Mouse (Mus musculus): Measurements from ENCODE around the gene Klhl15. TPM values are rescaled to one million over a fixed set of nuclear protein-coding genes. Genes with fewer than 3 reads are reported as not detected.
"Not testable (repeated sequence)": the region's sequence is repeated elsewhere in the genome, so short reads cannot be mapped to it uniquely, and the experiment has no call there.

Gene Klhl15
- 8.7 and 9.7 TPM in 2 replicates for polyA plus RNA-seq (2014; fragmentation: Nextera tagmentation; extraction: Ambion mirVana)

DNA sequence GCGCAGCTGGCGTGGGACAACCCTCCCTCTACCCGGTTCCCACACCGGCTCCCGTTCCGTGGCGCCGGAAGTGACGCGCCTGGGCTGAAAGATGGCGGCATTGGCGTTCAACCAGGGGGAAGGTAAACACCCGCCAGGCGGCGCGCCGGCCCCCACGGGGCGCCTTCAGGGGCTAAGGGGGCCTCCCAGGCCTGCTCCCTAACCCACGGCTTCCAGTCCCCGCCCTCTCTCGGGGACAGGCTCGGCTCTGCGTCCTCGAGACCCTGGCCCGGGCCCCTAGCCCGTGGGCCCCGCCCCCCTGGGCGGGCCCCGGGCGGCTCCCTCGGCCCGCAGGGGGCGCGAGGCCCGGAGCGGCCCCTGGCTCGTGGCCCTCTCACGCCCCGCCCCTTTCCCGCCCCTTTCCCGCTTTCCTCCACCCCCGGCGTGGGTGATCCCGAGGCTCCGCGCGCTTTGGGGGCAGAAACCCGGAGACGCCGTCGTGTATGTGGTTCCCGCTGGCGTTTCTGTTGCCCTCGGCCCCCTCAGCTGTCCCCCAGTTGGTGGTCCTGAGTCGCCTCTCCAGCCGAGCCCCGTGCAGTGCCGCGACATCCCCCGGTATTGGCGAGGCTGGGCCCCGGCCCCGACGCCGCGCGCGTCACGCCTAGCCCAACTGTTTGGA is at the start of gene Klhl15:
Klhl15 (plus strand) TSS at position 68 of the 658 bp plus-strand sequence.
- peak within 1 kb of the TSS; percentile 59 for H3K4me3 ChIP-seq (ENCODE audit: low read depth, low read length)
- H3K27me3 ChIP-seq (ENCODE audit: control insufficient read depth, insufficient read depth, low read length): peaks cover 18% of the 10 kb centered on the region
- H3K9me3 ChIP-seq (ENCODE audit: control insufficient read depth, low read length): no peaks in the 10 kb centered on the region
- DNase-seq (ENCODE audit: low spot score) (peak; percentile 85), ATAC-seq (ENCODE audit: insufficient number of reproducible peaks, low FRiP score, low TSS enrichment, low read depth) (peak; percentile 95)
- 9% methylated on average over 48 of the region's 70 CpGs for WGBS
- peak within 1 kb of the TSS; percentile 72 for H3K9ac ChIP-seq (ENCODE audit: low read length)
- H3K4me2 ChIP-seq (ENCODE audit: low read depth, severe bottlenecking): peak within 1 kb of the TSS; percentile 47
- peak within 1 kb of the TSS; percentile 70 for H3K27ac ChIP-seq (replicated peaks; ENCODE audit: low read depth, low read length)
- H3K36me3 ChIP-seq (ENCODE audit: control insufficient read depth, insufficient read depth, low read length): no peaks in the 10 kb centered on the region
- no peaks in the 10 kb centered on the region for H3K4me1 ChIP-seq (ENCODE audit: control insufficient read depth, insufficient read depth, low read length)

DNA sequence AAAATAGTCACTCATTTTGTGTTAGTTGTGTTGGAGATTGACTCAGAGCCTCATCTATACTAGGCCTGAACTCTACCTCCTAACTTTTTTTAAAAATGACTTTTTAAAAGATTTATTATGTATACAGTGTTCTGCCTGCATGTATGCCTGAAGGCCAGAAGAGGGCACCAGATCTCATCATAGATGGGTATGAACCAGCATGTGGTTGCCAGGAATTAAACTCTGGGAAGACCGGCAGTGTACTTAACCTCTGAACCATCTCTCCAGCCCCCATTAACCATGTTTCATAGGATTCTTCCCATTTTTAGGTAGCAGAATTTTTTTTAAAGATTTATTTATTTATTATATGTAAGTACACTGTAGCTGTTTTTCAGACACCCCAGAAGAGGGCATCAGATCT is 49.2 kb upstream of the Klhl15 start:
- H3K27me3 ChIP-seq (ENCODE audit: control insufficient read depth, insufficient read depth, low read length): no peaks in the 10 kb centered on the region
- 60% methylated on average over 1 of the region's 1 CpGs for WGBS

DNA sequence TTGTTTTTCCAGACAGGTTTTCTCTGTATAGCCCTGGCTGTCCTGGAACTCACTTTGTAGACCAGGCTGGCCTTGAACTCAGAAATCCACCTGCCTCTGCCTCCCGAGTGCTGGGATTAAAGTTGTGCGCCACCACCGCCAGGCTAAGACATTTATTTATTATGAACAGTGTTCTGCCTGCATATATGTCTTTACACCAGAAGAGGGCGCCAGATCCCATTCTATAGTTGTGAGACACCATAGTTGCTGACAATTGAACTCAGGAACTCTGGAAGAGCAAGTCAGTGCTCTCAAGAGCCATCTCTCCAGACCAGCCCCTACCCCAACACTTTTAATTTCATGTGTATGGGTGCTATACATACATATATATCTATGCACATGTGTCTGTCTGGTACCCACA is 40.5 kb upstream of the Klhl15 start:
- ATAC-seq (ENCODE audit: insufficient number of reproducible peaks, low FRiP score, low TSS enrichment, low read depth); H3K4me1 ChIP-seq (ENCODE audit: control insufficient read depth, insufficient read depth, low read length); H3K27ac ChIP-seq (replicated peaks; ENCODE audit: low read depth, low read length); H3K4me3 ChIP-seq (ENCODE audit: low read depth, low read length); H3K9me3 ChIP-seq (ENCODE audit: control insufficient read depth, low read length); H3K9ac ChIP-seq (ENCODE audit: low read length); H3K27me3 ChIP-seq (ENCODE audit: control insufficient read depth, insufficient read depth, low read length); H3K4me2 ChIP-seq (ENCODE audit: low read depth, severe bottlenecking): not testable (repeated sequence)
- 69% methylated on average over 4 of the region's 4 CpGs for WGBS
- peak; percentile 24 for DNase-seq (ENCODE audit: low spot score)
- H3K36me3 ChIP-seq (ENCODE audit: control insufficient read depth, insufficient read depth, low read length): peaks cover 18% of the 10 kb centered on the region

More for the DNA sequence above, 49.2 kb upstream of the Klhl15 start:
- ATAC-seq (ENCODE audit: insufficient number of reproducible peaks, low FRiP score, low TSS enrichment, low read depth) (no peak), DNase-seq (ENCODE audit: low spot score) (no peak)
- Histone ChIP-seq H3K4me3 (ENCODE audit: low read depth, low read length) (no peak overlapping the region), H3K4me1 (ENCODE audit: control insufficient read depth, insufficient read depth, low read length) (no peaks in the 10 kb centered on the region), H3K4me2 (ENCODE audit: low read depth, severe bottlenecking) (no peak overlapping the region), H3K9ac (ENCODE audit: low read length) (no peak overlapping the region), H3K36me3 (ENCODE audit: control insufficient read depth, insufficient read depth, low read length) (no peaks in the 10 kb centered on the region), H3K9me3 (ENCODE audit: control insufficient read depth, low read length) (no peaks in the 10 kb centered on the region), H3K27ac (replicated peaks; ENCODE audit: low read depth, low read length) (no peak overlapping the region)

DNA sequence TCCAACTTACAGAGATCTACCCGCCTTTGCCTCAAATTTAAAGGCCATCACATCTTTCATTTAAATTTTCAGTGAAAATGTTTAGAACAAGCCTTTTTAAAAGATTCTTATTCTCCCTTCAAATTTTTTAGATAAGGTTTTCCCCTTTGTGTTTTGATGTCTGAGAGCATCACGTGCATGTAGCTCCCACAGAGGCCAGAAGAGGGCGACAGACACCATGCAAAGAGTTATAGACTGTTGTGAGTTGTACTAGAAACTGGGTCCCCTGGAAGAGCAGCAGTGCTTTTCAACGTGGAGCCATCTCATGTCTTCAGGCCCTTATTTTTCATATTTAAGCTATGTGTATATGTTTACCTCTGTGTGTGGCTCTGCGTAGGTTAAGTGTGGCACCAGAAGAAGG is 36.6 kb upstream of the Klhl15 start:
- WGBS: 83% methylated on average over 5 of the region's 5 CpGs
- ATAC-seq (ENCODE audit: insufficient number of reproducible peaks, low FRiP score, low TSS enrichment, low read depth): no peak
- Histone ChIP-seq H3K4me1 (ENCODE audit: control insufficient read depth, insufficient read depth, low read length) (no peaks in the 10 kb centered on the region), H3K9me3 (ENCODE audit: control insufficient read depth, low read length) (no peaks in the 10 kb centered on the region), H3K9ac (ENCODE audit: low read length) (no peak overlapping the region), H3K27ac (replicated peaks; ENCODE audit: low read depth, low read length) (no peak overlapping the region), H3K4me2 (ENCODE audit: low read depth, severe bottlenecking) (no peak overlapping the region), H3K36me3 (ENCODE audit: control insufficient read depth, insufficient read depth, low read length) (peaks cover 21% of the 10 kb centered on the region), H3K4me3 (ENCODE audit: low read depth, low read length) (no peak overlapping the region), H3K27me3 (ENCODE audit: control insufficient read depth, insufficient read depth, low read length) (no peaks in the 10 kb centered on the region)
- peak; percentile 38 for DNase-seq (ENCODE audit: low spot score)

DNA sequence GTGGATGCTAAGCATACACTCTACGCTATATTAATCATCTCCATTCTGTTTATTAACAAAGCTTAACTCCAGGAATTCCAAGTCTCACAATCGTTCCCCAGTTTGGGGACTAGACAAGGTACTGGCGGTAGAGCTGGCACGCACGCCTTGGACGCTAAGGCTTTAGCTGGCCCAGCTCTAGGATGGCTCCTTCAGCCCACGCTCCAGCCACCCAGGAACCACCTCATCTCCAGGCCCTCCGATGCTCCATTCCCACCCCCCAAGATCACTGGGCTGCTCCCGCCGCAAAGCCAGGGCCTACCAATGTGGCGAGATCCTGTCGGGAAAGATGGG is 22.2 kb upstream of the Klhl15 start:
- H3K9ac ChIP-seq (ENCODE audit: low read length): peak overlapping the region; percentile 70
- under 1% methylated on average over 12 of the region's 12 CpGs for WGBS
- peak; percentile 40; the same call in 1 of the 2 replicates for ATAC-seq (ENCODE audit: insufficient number of reproducible peaks, low FRiP score, low TSS enrichment, low read depth)

DNA sequence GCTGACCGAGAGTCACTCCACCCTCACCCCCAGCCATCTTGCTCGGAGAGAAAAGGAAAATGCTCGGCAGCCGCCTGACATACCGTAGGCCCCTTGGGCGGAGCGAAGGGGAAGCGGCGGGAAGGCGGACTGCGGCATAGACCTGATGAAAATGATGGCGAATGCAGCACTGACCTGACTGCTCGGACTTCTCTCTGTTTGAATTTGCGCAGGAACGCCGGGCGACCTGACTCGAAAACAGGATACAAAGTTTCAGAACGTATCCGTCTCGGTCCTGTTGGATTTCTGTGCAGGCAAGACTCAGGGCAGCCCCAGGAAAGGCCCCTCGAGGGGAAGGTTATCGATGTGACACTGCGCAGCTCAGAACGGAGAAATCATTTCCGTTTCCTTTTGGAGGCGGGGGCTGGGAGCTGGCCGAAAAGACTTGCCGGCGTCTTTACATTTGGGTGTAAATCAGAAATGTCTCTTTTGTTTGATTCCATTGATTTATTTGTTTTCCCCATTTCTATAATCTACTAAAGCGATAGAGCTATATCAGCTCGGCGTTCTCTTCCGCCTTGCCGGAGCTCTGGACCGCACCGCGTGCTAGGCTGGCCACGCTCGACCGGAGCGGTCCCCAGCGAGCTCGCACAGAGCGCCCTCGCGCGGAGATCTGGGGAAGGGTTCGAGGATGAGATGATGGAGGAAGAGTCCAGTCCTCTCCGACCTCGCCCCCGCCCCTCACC is 21.6 kb upstream of the Klhl15 start, which contains the start of gene Eif2s3x:
Eif2s3x (minus strand) TSS at position 266 of the 725 bp plus-strand sequence.
- H3K36me3 ChIP-seq (ENCODE audit: control insufficient read depth, insufficient read depth, low read length): no peaks in the 10 kb centered on the region; the same call in 1 of the 2 replicates
- peak within 1 kb of the TSS; percentile 43 for H3K4me2 ChIP-seq (ENCODE audit: low read depth, severe bottlenecking)
- H3K4me3 ChIP-seq (ENCODE audit: low read depth, low read length): peak within 1 kb of the TSS; percentile 78
- no peaks in the 10 kb centered on the region for H3K27me3 ChIP-seq (ENCODE audit: control insufficient read depth, insufficient read depth, low read length)
- DNase-seq (ENCODE audit: low spot score): peak; percentile 88
- no peaks in the 10 kb centered on the region for H3K9me3 ChIP-seq (ENCODE audit: control insufficient read depth, low read length)
- peak within 1 kb of the TSS; percentile 70 for H3K9ac ChIP-seq (ENCODE audit: low read length)
- WGBS: under 1% methylated on average over 52 of the region's 52 CpGs
- ATAC-seq (ENCODE audit: insufficient number of reproducible peaks, low FRiP score, low TSS enrichment, low read depth): peak; percentile 93
- peak within 1 kb of the TSS; percentile 39; the same call in 1 of the 2 replicates for H3K27ac ChIP-seq (replicated peaks; ENCODE audit: low read depth, low read length)
- H3K4me1 ChIP-seq (ENCODE audit: control insufficient read depth, insufficient read depth, low read length): no peaks in the 10 kb centered on the region

More for the DNA sequence above, 22.2 kb upstream of the Klhl15 start:
- Histone ChIP-seq H3K27me3 (ENCODE audit: control insufficient read depth, insufficient read depth, low read length) (no peaks in the 10 kb centered on the region), H3K4me1 (ENCODE audit: control insufficient read depth, insufficient read depth, low read length) (no peaks in the 10 kb centered on the region), H3K4me3 (ENCODE audit: low read depth, low read length) (peak overlapping the region; percentile 78), H3K36me3 (ENCODE audit: control insufficient read depth, insufficient read depth, low read length) (peaks cover under 1% of the 10 kb centered on the region; the same call in 1 of the 2 replicates), H3K9me3 (ENCODE audit: control insufficient read depth, low read length) (no peaks in the 10 kb centered on the region), H3K4me2 (ENCODE audit: low read depth, severe bottlenecking) (peak overlapping the region; percentile 43; the same call in 1 of the 2 replicates), H3K27ac (replicated peaks; ENCODE audit: low read depth, low read length) (peak overlapping the region; percentile 39; the same call in 1 of the 2 replicates)
- no peak for DNase-seq (ENCODE audit: low spot score)

DNA sequence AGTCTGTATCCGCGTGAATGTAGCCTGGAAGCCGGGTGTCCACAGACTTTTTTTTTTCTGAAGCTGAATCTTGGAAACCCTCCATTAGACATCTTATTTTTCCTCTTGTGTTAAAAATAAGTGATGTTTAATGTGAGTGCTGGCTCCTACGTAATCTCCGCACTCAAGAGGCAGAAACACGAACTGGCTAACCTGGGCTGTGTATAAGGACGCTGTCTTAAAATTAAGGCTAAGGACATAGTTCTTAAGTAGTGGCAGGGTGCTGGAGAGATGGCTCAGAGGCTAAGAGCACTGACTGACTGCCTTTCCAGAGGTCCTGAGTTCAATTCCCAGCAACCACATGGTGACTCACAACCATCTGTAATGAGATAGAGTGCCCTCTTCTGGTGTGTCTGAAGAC is 21.0 kb upstream of the Klhl15 start:
- ATAC-seq (ENCODE audit: insufficient number of reproducible peaks, low FRiP score, low TSS enrichment, low read depth): 0 out of 2 replicates have a peak, but pooled peaks have one; percentile 18
- no peaks in the 10 kb centered on the region; the same call in 1 of the 2 replicates for H3K36me3 ChIP-seq (ENCODE audit: control insufficient read depth, insufficient read depth, low read length)
- H3K4me2 ChIP-seq (ENCODE audit: low read depth, severe bottlenecking): peak overlapping the region; percentile 32; the same call in 1 of the 2 replicates

DNA sequence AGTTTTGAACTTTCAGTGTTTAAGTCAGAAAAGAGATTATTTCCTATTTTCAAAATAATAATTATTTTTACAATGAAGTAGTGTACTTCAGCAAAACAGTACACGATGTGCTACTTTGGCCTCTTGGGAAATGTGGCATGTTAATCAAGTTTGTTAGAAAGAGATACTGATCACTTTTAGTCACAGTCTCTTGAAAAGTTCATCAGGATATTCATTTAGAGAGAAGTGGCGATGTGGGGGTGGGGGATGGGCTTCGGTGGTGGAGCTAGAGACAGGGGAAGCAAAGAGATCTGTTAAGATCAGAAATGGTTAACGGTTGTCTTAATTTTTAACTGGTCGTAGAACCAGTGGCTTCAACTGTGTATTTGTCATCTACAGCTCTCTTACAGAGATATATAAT is 967 bp upstream of the Klhl15 start:
- WGBS: 44% methylated on average over 5 of the region's 5 CpGs
- no peak overlapping the region for H3K4me3 ChIP-seq (ENCODE audit: low read depth, low read length)
- ATAC-seq (ENCODE audit: insufficient number of reproducible peaks, low FRiP score, low TSS enrichment, low read depth) (no peak), DNase-seq (ENCODE audit: low spot score) (no peak)
- no peak overlapping the region for H3K9ac ChIP-seq (ENCODE audit: low read length)
- peaks cover 15% of the 10 kb centered on the region for H3K27me3 ChIP-seq (ENCODE audit: control insufficient read depth, insufficient read depth, low read length)
- H3K4me1 ChIP-seq (ENCODE audit: control insufficient read depth, insufficient read depth, low read length): no peaks in the 10 kb centered on the region
- H3K36me3 ChIP-seq (ENCODE audit: control insufficient read depth, insufficient read depth, low read length): no peaks in the 10 kb centered on the region
- no peak overlapping the region for H3K27ac ChIP-seq (replicated peaks; ENCODE audit: low read depth, low read length)
- H3K4me2 ChIP-seq (ENCODE audit: low read depth, severe bottlenecking): no peak overlapping the region
- H3K9me3 ChIP-seq (ENCODE audit: control insufficient read depth, low read length): no peaks in the 10 kb centered on the region

More for the DNA sequence above, 21.0 kb upstream of the Klhl15 start:
- DNase-seq (ENCODE audit: low spot score): no peak
- no peak overlapping the region for H3K27ac ChIP-seq (replicated peaks; ENCODE audit: low read depth, low read length)
- WGBS: 16% methylated on average over 7 of the region's 7 CpGs
- H3K9me3 ChIP-seq (ENCODE audit: control insufficient read depth, low read length): no peaks in the 10 kb centered on the region
- no peaks in the 10 kb centered on the region for H3K4me1 ChIP-seq (ENCODE audit: control insufficient read depth, insufficient read depth, low read length)
- H3K27me3 ChIP-seq (ENCODE audit: control insufficient read depth, insufficient read depth, low read length): no peaks in the 10 kb centered on the region
- peak overlapping the region; percentile 78 for H3K4me3 ChIP-seq (ENCODE audit: low read depth, low read length)
- peak overlapping the region; percentile 23; the same call in 1 of the 2 replicates for H3K9ac ChIP-seq (ENCODE audit: low read length)

Measured in limb, embryonic 11.5 days (tissue).